Mouse (Mus musculus): ENCODE results near the gene Gfod1. TPM values are rescaled to one million over a fixed set of nuclear protein-coding genes. Genes with fewer than 3 reads are reported as not detected.

Gene Gfod1
- polyA plus RNA-seq, 1 experiment from 2014 or later: 0.54 TPM

DNA sequence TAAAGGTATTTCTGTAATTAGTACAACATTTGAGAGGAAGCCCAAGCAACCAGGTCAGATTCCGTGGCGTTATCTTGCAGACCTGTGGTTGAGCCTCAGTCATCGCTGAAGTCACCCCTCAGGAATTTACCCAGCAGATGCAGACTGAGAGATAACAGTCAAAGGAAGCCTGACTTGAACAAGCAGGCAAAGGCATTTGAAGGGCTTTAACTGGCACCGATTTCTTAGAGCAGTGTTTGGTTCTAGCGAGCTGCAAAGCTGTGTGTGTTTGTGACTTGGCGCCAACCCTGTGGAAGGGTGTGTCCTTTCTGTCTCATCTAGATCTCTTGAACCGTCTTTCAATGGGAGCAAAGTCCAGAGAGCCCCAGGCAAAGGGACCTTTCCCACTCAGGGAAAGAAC, 110.7 kb downstream of the Gfod1 start:
- Histone ChIP-seq H3K4me1 (peaks cover 49% of the 10 kb centered on the region), H3K9ac (no peak overlapping the region), H3K36me3 (no peaks in the 10 kb centered on the region), H3K9me3 (replicated peaks) (no peaks in the 10 kb centered on the region), H3K4me3 (no peak overlapping the region), H3K4me2 (no peak overlapping the region), H3K27ac (no peak overlapping the region), H3K27me3 (replicated peaks) (peaks cover 71% of the 10 kb centered on the region)
- ATAC-seq: peak; percentile 71
- 5% methylated on average over 7 of the region's 7 CpGs for WGBS (ENCODE audit: insufficient replicate concordance)

DNA sequence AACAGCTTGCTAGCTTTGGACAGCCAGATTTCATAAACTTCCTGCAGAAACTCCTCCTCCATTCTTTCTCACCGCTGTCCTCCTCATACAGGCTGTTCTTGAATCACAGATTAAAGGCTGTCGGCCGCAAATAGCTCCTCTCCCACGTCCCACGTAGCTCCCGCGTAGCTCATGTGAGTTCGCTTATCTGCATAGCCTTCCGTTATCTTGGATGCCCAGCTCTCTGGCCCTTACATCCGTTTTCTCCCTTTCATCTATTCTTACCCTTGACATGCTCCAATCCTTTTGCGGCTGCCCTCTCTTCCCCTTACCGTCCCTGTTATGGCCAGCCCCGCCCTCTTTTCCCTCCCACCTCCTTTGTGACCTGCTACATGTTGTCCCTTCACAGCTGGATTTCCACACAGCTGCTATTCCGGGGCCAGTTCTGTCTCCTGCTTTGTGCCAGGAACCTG, 112.2 kb downstream of the Gfod1 start:
- Histone ChIP-seq H3K9me3 (replicated peaks) (no peaks in the 10 kb centered on the region; the same call in 1 of the 2 replicates), H3K9ac (peak overlapping the region; percentile 19; the same call in 1 of the 2 replicates), H3K4me2 (peak overlapping the region; percentile 52), H3K27me3 (replicated peaks) (peaks cover 62% of the 10 kb centered on the region), H3K4me1 (peaks cover 46% of the 10 kb centered on the region), H3K36me3 (no peaks in the 10 kb centered on the region), H3K4me3 (peak overlapping the region; percentile 14; the same call in 1 of the 2 replicates), H3K27ac (no peak overlapping the region)
- peak; percentile 76 for ATAC-seq
- WGBS (ENCODE audit: insufficient replicate concordance): under 1% methylated on average over 14 of the region's 14 CpGs

DNA sequence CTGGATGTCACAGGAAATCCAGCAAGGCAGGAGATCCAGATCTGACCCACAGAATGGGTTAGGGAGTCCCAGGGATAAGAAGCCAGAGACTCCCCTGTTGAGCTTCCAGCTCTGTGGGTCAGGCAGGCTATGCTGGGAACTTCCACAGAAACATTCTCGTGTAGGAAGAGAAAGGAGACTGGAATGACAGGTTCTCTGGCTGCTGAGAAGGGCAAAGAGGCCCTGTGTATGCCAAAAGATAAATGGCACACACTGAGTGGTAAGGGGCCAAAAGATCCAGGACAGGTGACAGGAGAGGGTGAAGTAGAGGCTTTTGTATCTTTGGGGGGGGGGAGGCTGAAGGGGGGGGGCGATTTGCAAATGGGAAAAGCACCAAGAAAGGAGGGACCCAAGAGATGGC, 112.7 kb downstream of the Gfod1 start:
- H3K4me2 ChIP-seq: peak overlapping the region; percentile 52
- 0% methylated on average over 1 of the region's 2 CpGs for WGBS (ENCODE audit: insufficient replicate concordance)
- no peaks in the 10 kb centered on the region for H3K36me3 ChIP-seq
- no peak overlapping the region for H3K4me3 ChIP-seq
- peaks cover 42% of the 10 kb centered on the region for H3K4me1 ChIP-seq
- no peak overlapping the region for H3K27ac ChIP-seq
- no peaks in the 10 kb centered on the region; the same call in 1 of the 2 replicates for H3K9me3 ChIP-seq (replicated peaks)
- ATAC-seq: no peak
- H3K27me3 ChIP-seq (replicated peaks): peaks cover 57% of the 10 kb centered on the region
- H3K9ac ChIP-seq: no peak overlapping the region

DNA sequence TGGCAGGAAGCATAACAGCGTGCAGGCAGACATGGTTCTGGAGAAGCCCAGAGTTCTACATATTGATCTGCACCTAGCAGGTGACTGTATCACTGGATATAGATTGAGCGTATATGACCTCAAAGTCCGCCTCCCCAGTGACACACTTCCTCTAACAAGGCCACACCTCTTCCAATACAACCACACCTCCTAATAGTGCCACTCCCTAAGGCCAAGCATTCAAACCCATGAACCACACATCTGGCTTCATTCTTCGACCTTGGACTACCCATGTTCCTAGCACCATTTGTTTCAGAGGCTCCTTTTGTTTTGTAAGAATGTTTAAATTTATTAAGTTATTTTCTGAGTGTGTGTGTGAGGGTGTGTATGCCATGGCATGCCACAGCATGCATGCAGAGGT, 116.2 kb downstream of the Gfod1 start:
- 76% methylated on average over 4 of the region's 4 CpGs for whole genome bisulfite sequencing (ENCODE audit: insufficient replicate concordance)
- Histone ChIP-seq H3K9me3 (replicated peaks) (no peaks in the 10 kb centered on the region; the same call in 1 of the 2 replicates), H3K27me3 (replicated peaks) (peaks cover 51% of the 10 kb centered on the region), H3K9ac (no peak overlapping the region), H3K4me1 (peaks cover 28% of the 10 kb centered on the region), H3K4me2 (no peak overlapping the region), H3K4me3 (no peak overlapping the region), H3K36me3 (no peaks in the 10 kb centered on the region), H3K27ac (no peak overlapping the region)
- ATAC-seq: no peak

DNA sequence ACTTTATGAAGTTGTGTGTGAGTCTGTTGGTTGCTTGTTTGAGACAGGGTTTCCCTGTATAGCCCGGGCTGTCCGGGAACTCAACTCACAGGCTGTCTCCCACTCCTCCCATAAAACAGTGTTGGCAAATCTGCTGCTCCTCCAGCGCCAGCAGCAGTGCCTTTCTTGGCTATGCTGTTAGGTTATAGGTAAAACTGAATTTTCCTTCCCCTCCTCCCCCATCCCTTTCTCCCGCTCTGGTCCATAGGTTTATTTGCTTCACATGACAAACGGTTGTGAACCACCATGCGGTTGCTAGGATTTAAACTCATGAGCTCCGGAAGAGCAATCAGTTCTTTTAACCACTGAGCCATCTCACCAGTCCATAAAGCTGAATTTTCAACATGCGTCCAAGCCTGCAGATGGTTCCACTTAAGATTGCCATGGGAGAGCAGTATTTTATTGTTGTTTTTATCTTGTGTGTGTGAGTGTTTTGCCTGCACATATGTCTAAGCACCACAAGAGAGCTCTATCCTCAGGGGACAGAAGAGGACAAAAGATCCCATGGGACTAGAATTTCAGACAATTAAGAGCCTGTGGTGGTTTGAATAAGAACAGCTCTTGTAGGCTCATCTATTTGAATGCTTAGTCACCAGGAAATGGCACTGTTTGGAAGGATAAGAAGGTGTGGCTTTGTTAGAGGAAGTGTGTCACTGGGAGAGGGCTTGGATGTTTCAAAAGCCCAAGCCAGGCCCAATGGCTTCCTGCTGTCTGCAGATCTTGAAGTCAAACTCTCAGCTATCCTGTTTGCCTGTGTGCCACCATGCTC, 120.5 kb downstream of the Gfod1 start:
- H3K4me2 ChIP-seq: peak overlapping the region; percentile 48
- H3K4me3 ChIP-seq: peak overlapping the region; percentile 11; the same call in 1 of the 2 replicates
- H3K9me3 ChIP-seq (replicated peaks): no peaks in the 10 kb centered on the region; the same call in 1 of the 2 replicates
- no peak for ATAC-seq
- 60% methylated on average over 8 of the region's 8 CpGs for WGBS (ENCODE audit: insufficient replicate concordance)
- no peak overlapping the region for H3K27ac ChIP-seq
- H3K4me1 ChIP-seq: peaks cover 34% of the 10 kb centered on the region
- peaks cover 40% of the 10 kb centered on the region for H3K27me3 ChIP-seq (replicated peaks)
- no peak overlapping the region for H3K9ac ChIP-seq
- H3K36me3 ChIP-seq: no peaks in the 10 kb centered on the region

DNA sequence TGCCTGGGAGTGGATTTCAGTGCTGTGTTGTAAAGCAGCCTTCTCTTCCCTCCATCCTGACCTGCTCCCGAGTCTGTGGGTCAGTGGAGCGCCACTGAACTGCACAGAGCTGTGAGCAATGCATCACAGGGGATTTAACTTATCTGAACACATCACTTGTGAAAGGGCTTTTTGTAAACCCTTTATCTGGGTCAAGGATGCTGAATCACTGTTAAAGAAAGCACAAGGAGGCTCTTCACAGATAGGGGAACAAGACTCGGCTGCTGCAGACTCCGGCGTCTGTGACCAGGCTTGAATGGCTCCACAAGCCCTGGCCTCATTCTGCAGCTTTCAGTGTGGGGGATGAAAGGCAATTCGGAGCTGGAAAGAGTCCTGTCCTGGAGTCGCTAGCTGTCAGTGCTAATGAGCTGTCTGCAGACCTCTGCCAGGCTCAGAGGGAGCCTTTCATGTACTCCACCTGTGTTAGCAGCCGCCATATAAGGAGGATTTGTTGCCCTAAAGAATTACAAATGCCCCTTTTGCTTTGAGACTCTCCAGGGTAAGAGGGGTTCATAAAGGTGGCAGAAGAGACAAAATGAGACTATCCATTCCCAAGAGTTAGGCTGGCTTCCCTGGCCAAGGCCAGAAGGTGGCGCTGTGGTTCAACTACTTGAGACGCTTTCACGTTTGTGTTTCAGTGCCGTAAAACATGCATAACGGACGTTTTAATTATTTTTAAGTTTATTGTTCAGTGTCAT, 121.3 kb downstream of the Gfod1 start:
- Histone ChIP-seq H3K4me1 (peaks cover 34% of the 10 kb centered on the region), H3K36me3 (no peaks in the 10 kb centered on the region), H3K27ac (no peak overlapping the region), H3K4me3 (peak overlapping the region; percentile 11; the same call in 1 of the 2 replicates), H3K9me3 (replicated peaks) (no peaks in the 10 kb centered on the region; the same call in 1 of the 2 replicates), H3K9ac (no peak overlapping the region), H3K4me2 (peak overlapping the region; percentile 48), H3K27me3 (replicated peaks) (peaks cover 35% of the 10 kb centered on the region)
- ATAC-seq: peak; percentile 30; the same call in 1 of the 2 replicates
- 16% methylated on average over 14 of the region's 14 CpGs for WGBS (ENCODE audit: insufficient replicate concordance)

DNA sequence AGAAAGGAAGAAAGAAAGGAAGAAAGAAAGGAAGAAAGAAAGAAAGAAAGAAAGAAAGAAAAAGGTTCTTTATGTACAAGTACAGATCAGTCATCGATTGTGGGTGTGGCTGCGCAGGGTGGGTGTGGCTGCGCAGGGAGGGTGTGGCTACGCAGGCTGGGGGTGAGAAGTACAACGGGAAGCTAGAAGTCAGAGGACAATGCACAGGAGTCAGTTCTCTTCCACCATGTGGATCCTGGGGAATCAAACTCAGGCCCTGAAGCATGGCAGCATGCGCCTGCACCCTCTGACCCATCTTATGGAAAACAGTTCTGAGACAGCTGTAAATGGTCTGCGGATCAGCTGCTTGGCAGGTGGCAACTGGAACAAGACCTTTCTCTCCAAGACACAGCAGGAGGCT, 122.9 kb downstream of the Gfod1 start:
- no peak overlapping the region for H3K4me3 ChIP-seq
- H3K27me3 ChIP-seq (replicated peaks): peaks cover 33% of the 10 kb centered on the region
- WGBS (ENCODE audit: insufficient replicate concordance): 48% methylated on average over 7 of the region's 7 CpGs
- no peak overlapping the region for H3K27ac ChIP-seq
- peak overlapping the region; percentile 4; the same call in 1 of the 2 replicates for H3K9ac ChIP-seq
- peaks cover 34% of the 10 kb centered on the region for H3K4me1 ChIP-seq
- H3K9me3 ChIP-seq (replicated peaks): no peaks in the 10 kb centered on the region
- peak; percentile 73; the same call in 1 of the 2 replicates for ATAC-seq
- no peaks in the 10 kb centered on the region for H3K36me3 ChIP-seq
- H3K4me2 ChIP-seq: peak overlapping the region; percentile 34

DNA sequence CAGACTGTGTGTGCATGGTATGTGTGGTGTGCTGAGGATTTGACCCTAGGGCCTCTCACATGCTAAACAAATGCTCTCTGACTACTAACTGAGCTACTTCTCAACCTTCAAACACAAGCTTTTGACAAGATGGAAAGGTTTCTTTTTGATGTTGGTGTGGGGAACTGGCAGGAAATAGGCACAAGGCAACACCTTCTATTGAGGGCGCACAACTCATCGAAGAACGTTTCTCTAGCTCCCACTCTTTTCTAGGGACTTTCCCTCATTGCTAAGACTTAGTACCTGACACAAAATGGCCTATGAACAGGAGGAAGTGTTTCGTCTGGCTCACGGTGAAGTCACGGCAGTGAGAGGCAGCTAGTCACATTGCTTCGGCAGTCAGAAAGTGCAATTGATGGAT, 126.7 kb downstream of the Gfod1 start:
- Histone ChIP-seq H3K9ac (no peak overlapping the region), H3K4me1 (peaks cover 25% of the 10 kb centered on the region), H3K36me3 (no peaks in the 10 kb centered on the region), H3K4me3 (no peak overlapping the region), H3K27ac (no peak overlapping the region), H3K4me2 (no peak overlapping the region), H3K27me3 (replicated peaks) (peaks cover 18% of the 10 kb centered on the region), H3K9me3 (replicated peaks) (no peaks in the 10 kb centered on the region)
- no peak for ATAC-seq
- WGBS (ENCODE audit: insufficient replicate concordance): 77% methylated on average over 7 of the region's 7 CpGs

DNA sequence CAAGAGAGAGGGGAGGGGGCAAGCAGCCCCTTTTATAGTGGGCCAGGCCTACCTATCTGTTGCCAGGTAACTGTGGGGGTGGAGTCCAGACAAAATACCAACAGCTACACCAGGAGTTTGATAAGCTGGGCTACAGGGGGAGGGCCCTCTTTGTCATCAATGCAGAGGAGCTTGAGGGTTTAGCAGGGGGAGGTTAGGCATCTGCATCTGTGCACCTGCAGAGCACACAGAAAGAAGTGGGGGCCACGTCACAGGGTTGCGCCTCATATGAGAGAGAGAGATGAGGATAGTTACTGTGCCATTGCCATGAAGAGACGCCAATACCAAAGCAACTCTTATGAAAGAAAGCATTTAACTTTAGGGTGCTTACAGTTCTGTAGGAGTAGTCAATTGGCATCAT, 127.3 kb downstream of the Gfod1 start:
- ATAC-seq: no peak
- H3K36me3 ChIP-seq: no peaks in the 10 kb centered on the region
- H3K4me2 ChIP-seq: no peak overlapping the region
- no peak overlapping the region for H3K4me3 ChIP-seq
- H3K4me1 ChIP-seq: peaks cover 25% of the 10 kb centered on the region
- WGBS (ENCODE audit: insufficient replicate concordance): 73% methylated on average over 3 of the region's 3 CpGs
- no peak overlapping the region for H3K9ac ChIP-seq
- no peaks in the 10 kb centered on the region for H3K9me3 ChIP-seq (replicated peaks)
- no peak overlapping the region for H3K27ac ChIP-seq
- H3K27me3 ChIP-seq (replicated peaks): peaks cover 12% of the 10 kb centered on the region

DNA sequence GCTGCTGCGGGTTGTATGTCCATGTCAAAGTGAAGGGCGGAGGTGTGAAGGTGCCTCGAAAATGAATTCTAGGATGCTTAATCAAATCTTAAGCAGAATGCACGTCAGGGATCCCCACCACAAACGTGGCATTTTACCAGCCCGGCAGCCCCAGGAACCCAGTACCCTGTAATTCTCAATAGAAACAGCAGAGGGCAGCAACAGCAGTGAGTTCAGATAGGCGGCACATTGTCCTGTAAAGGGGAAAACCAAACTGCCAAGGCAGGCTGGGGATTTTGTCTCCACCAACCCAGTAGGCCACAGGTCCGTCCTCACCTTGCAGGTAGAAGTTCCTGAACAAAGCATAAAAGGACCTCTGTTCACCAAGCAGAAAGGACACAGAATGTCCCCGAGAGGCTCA, 130.7 kb downstream of the Gfod1 start:
- no peak for ATAC-seq
- Histone ChIP-seq H3K4me2 (peak overlapping the region; percentile 16; the same call in 1 of the 2 replicates), H3K4me3 (no peak overlapping the region), H3K36me3 (peaks cover 4% of the 10 kb centered on the region; the same call in 1 of the 2 replicates), H3K27ac (no peak overlapping the region), H3K9me3 (replicated peaks) (no peaks in the 10 kb centered on the region), H3K9ac (no peak overlapping the region), H3K4me1 (peaks cover 15% of the 10 kb centered on the region), H3K27me3 (replicated peaks) (no peaks in the 10 kb centered on the region)
- 15% methylated on average over 9 of the region's 9 CpGs for WGBS (ENCODE audit: insufficient replicate concordance)

DNA sequence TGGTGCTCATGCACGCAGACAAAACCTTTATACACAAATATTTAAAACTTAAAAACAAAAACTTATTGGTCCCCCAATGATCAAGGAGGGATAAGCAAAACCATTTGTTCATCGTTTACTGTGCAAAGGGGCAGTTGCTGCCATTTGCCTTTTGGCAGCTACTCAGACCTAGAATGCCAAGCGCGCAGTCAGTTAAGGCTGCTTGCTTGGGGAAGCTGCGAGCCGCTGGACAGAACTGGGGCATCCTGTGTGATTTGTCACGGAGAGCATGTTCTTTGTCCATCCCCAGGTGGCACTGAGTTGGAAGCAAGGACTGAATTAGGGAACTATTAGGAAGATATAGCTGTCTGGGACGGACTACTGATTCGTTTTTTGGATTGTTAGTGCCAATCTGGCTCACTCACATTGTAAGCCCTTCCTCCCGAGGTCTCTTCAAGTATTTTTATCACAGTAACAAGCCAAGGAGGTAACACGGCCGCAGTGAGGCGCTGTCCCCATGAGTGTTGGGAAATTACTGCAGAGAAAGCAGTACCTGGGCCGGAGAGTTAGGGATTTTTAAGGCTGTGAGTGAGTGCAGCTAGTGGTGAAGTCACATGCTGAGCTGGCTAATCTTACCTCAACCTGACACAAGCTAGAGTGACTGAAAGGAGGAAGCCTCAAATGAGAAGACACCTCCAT, 131.8 kb downstream of the Gfod1 start:
- peaks cover 4% of the 10 kb centered on the region; the same call in 1 of the 2 replicates for H3K36me3 ChIP-seq
- H3K4me2 ChIP-seq: peak overlapping the region; percentile 89
- H3K9me3 ChIP-seq (replicated peaks): no peaks in the 10 kb centered on the region
- 20% methylated on average over 14 of the region's 14 CpGs for WGBS (ENCODE audit: insufficient replicate concordance)
- H3K4me1 ChIP-seq: peaks cover 15% of the 10 kb centered on the region
- no peak for ATAC-seq
- no peaks in the 10 kb centered on the region for H3K27me3 ChIP-seq (replicated peaks)
- no peak overlapping the region; the same call in none of the 2 replicates for H3K9ac ChIP-seq
- peak overlapping the region; percentile 80 for H3K27ac ChIP-seq
- H3K4me3 ChIP-seq: peak overlapping the region; percentile 77

All from liver, embryonic 12.5 days (tissue).